Mouse (Mus musculus) brain, adult 2 months (tissue): ENCODE data around the gene Tmc1.

Source experiments
- DNase-seq: peaks from one replicate; pipeline ENCODE4 v3.0.0; 2011; ENCODE audit warnings: low read depth, low spot score

Gene Tmc1

GRCm38 (mm10) chr19:20953874-20954273 lies at the start of gene Tmc1:
Tmc1 (minus strand) TSS chr19:20954202.
- no peak for DNase-seq

DNA sequence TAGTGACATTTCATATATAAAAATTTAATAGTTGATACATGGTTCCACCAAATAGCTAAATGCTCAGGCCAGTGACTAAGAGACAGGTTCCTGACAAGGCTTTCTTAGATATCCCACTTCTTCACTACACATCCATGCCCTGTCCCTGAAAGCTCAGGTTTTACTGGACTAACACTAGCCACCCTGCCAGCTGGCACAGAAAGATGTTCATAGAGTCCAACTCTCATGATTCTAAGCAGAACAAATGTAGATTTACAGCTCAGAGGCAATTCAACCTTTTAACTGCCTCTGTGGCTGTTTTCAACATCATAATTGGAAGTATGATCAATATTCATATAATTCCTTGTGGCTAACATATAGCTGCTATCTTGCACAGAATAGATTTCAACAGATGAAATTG lies 47.5 kb upstream of the Tmc1 start:
- no peak for DNase-seq

DNA sequence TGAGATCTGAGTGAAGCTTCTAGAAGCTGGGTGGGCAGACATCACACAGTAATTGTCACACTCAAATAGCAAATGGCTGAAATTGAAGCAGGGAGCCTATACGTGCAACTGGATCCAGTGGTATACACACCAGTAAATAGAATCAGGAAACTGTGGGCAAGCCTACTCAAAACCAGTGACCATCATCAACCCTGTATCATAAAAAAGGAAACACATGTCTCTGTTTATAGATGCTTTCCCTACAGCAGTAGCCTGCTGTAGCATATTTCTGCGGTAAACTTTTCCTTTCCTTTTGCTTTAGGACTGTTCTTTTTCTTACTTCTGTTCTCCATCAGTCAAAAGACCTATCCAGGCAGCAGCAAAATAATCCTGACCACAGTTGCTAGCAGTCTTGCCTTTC lies 25.2 kb upstream of the Tmc1 start:
- no peak for DNase-seq

DNA sequence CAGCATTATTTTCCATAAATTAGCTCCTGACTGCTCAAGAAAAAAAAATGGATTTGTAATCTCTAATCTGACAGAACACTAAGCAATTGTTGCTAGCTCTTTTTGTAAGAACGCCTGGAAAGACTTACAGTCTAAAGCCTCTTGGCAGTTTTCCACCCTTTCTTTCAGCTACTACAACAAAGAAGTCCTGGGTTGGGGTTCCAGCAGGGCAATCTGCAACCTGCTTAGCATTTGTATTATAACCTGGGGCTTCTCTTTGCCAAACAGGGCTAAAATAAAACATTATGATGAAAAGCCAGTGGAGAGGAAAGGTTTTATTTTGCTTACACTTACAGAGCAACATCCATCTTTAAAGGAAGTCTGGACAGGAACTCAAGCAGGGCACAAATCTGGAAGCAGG lies 24.1 kb upstream of the Tmc1 start:
- DNase-seq = peak; percentile 28

- DNase-seq = no peak
Observed at GRCm38 (mm10) chr19:20971926-20972325, 17.9 kb upstream of the Tmc1 start.

GRCm38 (mm10) chr19:20954815-20955214 lies 813 bp upstream of the Tmc1 start:
- peak; percentile 18 for DNase-seq

DNA sequence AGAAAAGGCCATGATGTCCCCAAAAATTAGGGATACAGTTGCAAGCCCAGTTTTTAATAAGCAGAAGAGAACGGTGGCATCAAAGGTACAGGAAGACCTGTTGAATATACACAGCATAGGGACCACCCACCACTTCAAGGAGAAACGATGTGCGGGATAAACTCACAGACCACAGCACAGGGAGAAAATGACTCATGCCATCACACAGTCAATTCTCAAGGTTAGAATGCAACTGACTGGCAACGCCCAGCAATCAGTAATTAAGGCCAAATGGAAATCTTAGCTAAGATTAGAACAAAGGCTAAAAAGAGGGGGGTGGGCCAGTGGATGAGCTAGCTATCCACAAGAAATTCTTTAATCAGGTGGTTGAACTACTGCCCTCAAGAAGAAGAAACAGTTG lies 9.6 kb downstream of the Tmc1 start:
- DNase-seq = no peak

DNA sequence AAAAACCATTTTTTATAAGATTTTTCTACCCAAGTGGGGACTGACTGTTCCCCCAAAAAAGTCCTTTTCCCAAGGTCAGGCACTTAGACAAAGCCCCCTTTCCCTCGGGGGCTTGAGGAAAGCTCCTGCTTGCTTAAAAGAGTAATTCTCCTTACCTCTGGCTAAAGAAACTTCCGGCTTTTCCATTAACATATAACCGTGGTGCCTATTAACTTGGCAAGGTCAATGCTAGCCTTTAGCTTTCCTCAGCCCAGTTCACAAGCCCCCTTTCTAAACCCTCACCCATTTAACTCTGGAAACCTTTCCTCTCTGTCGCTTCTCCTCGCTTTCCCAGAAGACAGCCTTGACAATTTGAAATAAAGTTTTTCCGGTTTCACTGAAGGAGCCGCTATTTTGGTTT lies 29.7 kb downstream of the Tmc1 start:
- DNase-seq = no peak

DNA sequence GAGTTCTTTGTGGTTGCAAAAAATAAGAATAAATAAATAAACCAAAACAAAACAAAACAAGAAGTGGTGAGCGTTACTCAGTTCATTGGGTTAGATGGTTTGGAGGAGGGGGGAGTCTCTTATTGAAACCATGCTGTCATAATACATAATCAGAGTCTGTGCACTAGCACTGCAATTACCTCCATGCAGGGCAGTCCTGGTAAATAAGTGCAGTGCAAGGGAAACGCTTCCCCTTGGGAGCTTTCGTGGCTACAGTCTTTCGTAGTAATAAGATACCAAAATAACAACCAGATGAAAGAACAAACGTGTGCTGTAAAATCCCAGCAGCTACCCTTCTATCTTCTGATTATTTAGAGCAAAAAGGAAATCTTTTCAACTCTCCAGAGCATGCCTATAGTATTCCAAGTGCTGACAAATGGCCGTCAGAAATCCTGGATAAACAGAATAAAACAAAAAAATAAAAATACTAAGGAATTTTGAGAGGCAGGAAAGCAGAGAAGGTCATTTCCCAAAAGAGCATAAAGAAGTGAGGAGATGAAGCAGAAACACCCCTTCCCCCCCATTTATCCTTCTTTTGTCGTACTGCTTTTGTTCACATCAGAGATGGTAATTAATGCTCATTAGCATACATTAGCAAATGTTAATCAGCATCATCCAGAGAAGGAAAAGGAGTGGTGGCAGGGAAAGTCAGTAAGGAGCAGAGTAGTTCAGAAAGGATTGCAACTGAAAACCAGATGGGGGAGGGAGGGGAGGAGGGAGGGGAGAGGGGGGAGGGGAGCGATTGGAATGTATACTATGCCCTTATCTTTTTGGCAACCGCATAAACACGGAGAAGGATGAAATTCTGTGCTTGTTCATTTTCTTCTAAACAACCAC lies 30.4 kb downstream of the Tmc1 start:
- DNase-seq = peak; percentile 28

DNA sequence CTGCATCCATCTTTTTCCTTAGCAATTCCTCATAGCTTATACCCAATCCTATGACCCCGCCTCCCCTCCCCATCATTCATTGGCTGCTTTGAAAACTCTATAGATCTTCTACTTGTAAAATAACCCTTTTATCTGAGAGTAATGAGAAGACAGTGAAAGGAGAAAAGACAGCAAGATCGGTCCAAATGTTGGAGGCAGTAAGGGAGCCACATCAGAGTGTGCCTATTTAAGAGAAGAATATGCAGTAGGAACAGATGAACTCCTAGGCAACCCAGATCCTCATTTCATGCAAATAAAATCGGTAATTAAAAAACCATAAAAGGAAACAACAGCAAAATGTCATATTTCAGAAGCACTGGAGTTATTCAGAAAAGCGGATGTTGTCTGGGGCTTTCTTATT lies 35.8 kb downstream of the Tmc1 start:
- peak; percentile 38 for DNase-seq

DNA sequence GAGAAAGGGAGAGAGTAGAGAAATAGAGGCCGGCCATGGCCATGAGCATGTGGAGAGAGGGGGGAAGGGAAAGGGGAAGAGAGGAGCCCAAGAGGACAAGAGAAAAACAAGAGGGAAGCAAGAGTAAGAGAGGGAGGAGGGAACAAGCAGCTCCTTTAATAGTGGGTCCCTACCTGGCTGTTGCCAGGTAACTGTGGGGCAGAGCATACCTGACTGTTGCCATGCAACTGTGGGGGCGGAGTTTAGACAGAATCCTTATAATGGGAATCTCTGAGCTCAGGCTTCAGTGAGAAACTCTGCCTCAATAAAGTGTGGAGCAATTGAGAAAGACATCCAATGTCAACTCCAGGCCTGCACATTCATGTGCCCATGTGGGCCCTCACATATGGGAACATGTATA lies 38.9 kb downstream of the Tmc1 start:
- DNase-seq = no peak

DNA sequence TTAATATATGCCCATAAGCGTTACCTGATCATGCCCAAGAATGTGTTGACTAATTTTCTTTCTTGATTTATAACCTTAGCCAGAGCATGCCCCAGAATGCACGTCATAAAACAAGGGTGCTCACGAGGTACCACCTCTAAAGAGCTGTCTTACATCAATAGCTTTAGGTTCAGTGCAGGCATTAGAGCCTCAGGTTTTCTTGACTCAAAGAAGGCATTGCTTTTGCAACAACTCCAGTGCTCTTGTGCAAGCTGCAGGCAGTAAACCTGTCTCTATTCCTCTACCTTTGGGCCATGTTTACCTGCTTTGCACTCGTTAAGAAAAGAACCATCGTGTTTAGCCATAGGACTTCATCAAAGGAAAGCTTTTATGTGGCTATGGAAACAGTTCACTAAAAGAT lies 43.6 kb downstream of the Tmc1 start:
- DNase-seq = no peak

DNA sequence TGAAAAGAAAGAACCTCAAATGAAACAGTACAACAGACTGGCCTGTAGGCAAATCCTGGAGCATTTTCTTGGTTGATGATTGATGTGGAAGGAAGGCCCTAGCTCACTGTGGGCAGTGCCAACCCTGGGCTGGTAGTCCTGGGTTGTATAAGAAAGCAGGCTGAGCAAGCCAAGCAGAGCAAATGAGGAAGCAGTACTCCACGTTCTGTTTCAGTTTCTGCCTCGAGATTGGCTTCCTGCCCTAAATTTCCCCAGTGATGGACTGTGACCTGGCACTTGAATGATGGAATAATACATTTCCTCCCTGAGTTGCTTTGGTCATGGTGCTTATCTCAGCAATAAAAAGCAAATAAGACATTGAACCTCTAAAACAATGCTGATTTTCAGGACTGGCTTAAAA lies 72.8 kb downstream of the Tmc1 start:
- DNase-seq = no peak

GRCm38 (mm10) chr19:20875881-20876280 lies 78.1 kb downstream of the Tmc1 start:
- no peak for DNase-seq

GRCm38 (mm10) chr19:20861779-20862178 lies 92.2 kb downstream of the Tmc1 start:
- no peak for DNase-seq

GRCm38 (mm10) chr19:20860270-20860669 lies 93.7 kb downstream of the Tmc1 start:
- DNase-seq = no peak

DNA sequence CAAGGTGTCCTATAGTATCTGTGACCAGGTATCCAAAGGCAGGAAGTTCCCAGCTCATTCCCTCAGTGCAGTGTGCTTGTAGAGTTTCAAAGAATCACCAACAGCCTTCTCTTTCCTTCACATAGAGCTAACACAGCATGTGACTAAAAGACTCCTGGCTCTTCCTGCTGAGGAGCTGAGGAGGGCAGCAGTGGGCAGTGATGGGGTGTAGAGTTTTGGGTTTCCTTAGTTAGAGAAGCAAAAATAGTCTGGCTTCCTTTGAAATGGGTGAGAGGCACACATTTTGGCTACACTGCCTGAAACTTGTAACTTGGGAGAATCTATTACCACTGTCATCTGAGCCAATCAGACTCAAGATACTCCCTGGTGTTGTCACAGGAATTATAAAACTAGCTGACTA lies 96.2 kb downstream of the Tmc1 start:
- peak; percentile 3 for DNase-seq

DNA sequence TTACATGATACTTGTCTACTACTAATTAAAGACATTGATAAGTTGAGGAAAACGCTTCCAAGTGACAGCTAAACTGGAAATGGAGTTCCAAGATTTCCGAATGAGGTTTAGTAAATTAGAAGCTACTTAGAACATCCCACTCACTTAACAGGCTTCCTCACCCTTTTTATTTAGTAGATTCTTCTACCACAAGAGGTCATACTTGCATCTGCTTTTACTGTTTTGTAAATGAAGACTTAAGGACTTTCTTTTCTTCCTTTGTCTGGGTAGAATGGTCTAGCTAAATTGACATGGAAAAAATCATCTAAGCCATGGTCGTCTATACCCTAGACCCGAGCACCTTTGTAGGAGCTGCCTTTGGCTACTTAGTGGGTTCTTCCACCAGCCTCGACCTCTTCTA lies 105.1 kb downstream of the Tmc1 start:
- peak; percentile 34 for DNase-seq

GRCm38 (mm10) chr19:20847476-20848073 lies 106.4 kb downstream of the Tmc1 start:
- no peak for DNase-seq

GRCm38 (mm10) chr19:20837422-20837821 lies 116.6 kb downstream of the Tmc1 start:
- DNase-seq = no peak

DNA sequence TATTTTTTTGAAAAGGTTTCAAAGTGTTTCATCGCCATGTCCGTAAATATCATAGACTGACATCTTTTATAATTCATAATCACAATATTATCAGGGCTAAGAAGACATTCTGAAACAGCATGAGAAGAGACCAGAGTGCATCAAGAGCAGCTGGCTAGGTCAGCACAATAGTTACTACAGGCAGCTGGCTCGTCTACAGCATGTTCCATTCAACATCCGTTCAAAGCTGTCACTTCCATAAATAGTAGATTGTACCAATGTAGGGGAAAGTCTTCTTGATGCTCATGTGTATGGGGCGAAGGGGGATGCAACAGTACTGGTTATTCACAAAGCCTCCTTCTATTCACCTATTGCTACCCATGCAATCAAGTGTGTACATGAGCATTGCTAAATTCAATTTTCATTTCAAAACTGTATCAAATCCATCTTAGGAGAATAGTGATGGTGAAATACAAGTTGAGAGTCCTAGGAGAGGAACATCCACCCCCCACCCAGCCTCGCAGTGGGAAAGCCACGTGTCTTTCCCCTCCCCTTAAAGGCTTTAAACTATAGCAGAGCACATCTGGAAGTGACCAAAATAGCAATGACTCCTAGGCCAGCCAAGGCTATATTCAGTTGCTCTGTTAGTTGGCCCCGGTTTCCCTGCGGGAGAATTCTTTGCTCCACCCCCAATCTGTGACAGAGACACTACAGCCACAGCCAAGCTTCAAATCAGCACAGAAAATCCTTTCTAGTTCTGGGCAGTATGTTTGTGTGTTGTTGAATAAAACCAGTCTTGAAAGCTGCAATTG lies 117.8 kb downstream of the Tmc1 start:
- peak; percentile 39 for DNase-seq

GRCm38 (mm10) chr19:20834895-20835294 lies 119.1 kb downstream of the Tmc1 start:
- no peak for DNase-seq
